23 mouse cellular contexts compared by ENCODE assay signal in the genomic region with DNA sequence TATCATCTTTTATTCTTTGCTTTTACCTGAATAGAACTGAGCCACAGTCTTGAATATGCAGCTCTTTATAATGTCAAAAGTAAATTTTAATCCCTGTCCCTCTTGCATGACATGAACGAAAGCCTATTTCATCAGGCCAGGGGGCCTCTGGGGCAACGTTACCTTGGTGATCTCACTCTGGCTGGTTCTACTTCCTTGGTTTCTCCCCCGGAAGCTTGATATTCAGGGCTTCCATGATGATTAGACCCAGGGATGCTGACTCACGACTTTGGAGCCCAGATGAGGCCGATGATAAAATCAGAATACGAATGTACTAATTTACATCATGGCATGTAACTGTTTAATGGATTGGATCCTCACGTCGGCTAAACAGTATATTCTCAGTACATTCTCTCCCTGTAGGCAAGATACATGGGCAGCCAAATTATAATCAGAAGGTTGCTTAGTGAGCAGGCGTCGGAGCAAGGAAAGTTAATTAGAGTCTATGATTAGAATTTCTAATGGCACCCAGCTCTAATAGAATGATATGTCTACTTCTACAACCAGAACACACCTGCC. TPM values are rescaled to one million over a fixed set of nuclear protein-coding genes. Genes with fewer than 3 reads are reported as not detected.
DNase-seq lines count a peak whose midpoint lies in the region; ATAC-seq lines count a peak whose summit lies in the region.
"Had no signal": no experiment of that assay in that cellular context is flagged by ENCODE, and none has a peak within 500 bp of the region (broad histone marks: within the 10 kb centered on the region; RNA-seq: fewer than 3 reads in every experiment).

No protein-coding gene starts in this region.

- H3K36me3 ChIP-seq in hindbrain, embryonic 16.5 days (ENCODE audit: control insufficient read depth, insufficient read depth, low read length): no peaks in the 10 kb centered on the region
- no peaks in the 10 kb centered on the region for H3K36me3 ChIP-seq in neural tube, embryonic 14.5 days (ENCODE audit: control insufficient read depth, insufficient read depth, low read length)
- H3K36me3 ChIP-seq: embryonic facial prominence, embryonic 13.5 days; limb, embryonic 15.5 days had no signal

- H3K4me1 ChIP-seq in hindbrain, embryonic 16.5 days (ENCODE audit: control insufficient read depth, insufficient read depth, low read depth, low read length): no peaks in the 10 kb centered on the region; the same call in 1 of the 2 replicates
- peaks cover 5% of the 10 kb centered on the region; the same call in 1 of the 2 replicates for H3K4me1 ChIP-seq in neural tube, embryonic 14.5 days (ENCODE audit: control insufficient read depth, insufficient read depth, low read length)

- no peaks in the 10 kb centered on the region for H3K9me3 ChIP-seq in hindbrain, embryonic 16.5 days (ENCODE audit: control insufficient read depth, low read length)
- H3K9me3 ChIP-seq in neural tube, embryonic 14.5 days (ENCODE audit: control insufficient read depth, low read length): no peaks in the 10 kb centered on the region
- H3K9me3 ChIP-seq: embryonic facial prominence, embryonic 13.5 days; limb, embryonic 15.5 days had no signal

- no peak overlapping the region for H3K9ac ChIP-seq in hindbrain, embryonic 16.5 days (ENCODE audit: low read depth, low read length)
- no peak overlapping the region for H3K9ac ChIP-seq in neural tube, embryonic 14.5 days (replicated peaks; ENCODE audit: low read depth, low read length)
- H3K9ac ChIP-seq: embryonic facial prominence, embryonic 13.5 days; limb, embryonic 15.5 days; liver, postnatal 0 days had no signal

- H3K27me3 ChIP-seq in hindbrain, embryonic 16.5 days (replicated peaks; ENCODE audit: control insufficient read depth, insufficient read depth, low read length): no peaks in the 10 kb centered on the region
- no peaks in the 10 kb centered on the region for H3K27me3 ChIP-seq in neural tube, embryonic 14.5 days (ENCODE audit: control insufficient read depth, insufficient read depth, low read length)
- H3K27me3 ChIP-seq: embryonic facial prominence, embryonic 13.5 days; limb, embryonic 15.5 days had no signal

- DNase-seq in heart, adult 11 months: peak; percentile 62
- DNase-seq in heart, adult 8-10 months (ENCODE audit: low spot score): no peak
- no peak for DNase-seq in frontal cortex, adult 2 months (ENCODE audit: extremely low spot score in 1 of 2, low spot score in 1 of 2)
- no peak for DNase-seq in B cell, adult 2 months
- DNase-seq: adrenal gland, postnatal 36 days; cerebellum, postnatal 25 days; heart, adult 2 months; layer of hippocampus, adult 9-11 months; liver, postnatal 0 days; lung, postnatal 36 days; thymus, postnatal 25 days had no signal

- H3K27ac ChIP-seq in hindbrain, embryonic 16.5 days (ENCODE audit: low read depth, low read length): no peak overlapping the region
- no peak overlapping the region; the same call in 1 of the 2 replicates for H3K27ac ChIP-seq in neural tube, embryonic 14.5 days (ENCODE audit: low read depth, low read length)
- H3K27ac ChIP-seq: embryonic facial prominence, embryonic 13.5 days; heart, adult 2 months; kidney, postnatal 0 days; limb, embryonic 15.5 days had no signal

- H3K4me2 ChIP-seq in hindbrain, embryonic 16.5 days (ENCODE audit: low read length): no peak overlapping the region
- H3K4me2 ChIP-seq in neural tube, embryonic 14.5 days (ENCODE audit: low read depth, low read length): no peak overlapping the region
- H3K4me2 ChIP-seq: embryonic facial prominence, embryonic 13.5 days; limb, embryonic 15.5 days had no signal

- 42% methylated on average over 10 of the region's 10 CpGs for WGBS in hindbrain, embryonic 16.5 days
- WGBS in neural tube, embryonic 14.5 days: 29% methylated on average over 10 of the region's 10 CpGs

- H3K4me3 ChIP-seq in hindbrain, embryonic 16.5 days (ENCODE audit: low read length): no peak overlapping the region
- no peak overlapping the region for H3K4me3 ChIP-seq in neural tube, embryonic 14.5 days (ENCODE audit: low read depth, low read length)
- H3K4me3 ChIP-seq: embryonic facial prominence, embryonic 13.5 days; heart, adult 2 months; limb, embryonic 15.5 days had no signal

- ATAC-seq in common myeloid progenitor, adult 5-6 weeks (replicated peaks; ENCODE audit: low read depth, poor library complexity, severe bottlenecking): 0 out of 2 replicates have a peak, but pooled peaks have one; percentile 25
- ATAC-seq in hindbrain, embryonic 16.5 days: peak; percentile 44
- peak; percentile 38; the same call in 1 of the 2 replicates for ATAC-seq in neural tube, embryonic 14.5 days (ENCODE audit: low read depth)
- ATAC-seq: liver, postnatal 0 days had no signal

RNA-seq across cellular contexts. Expression of a gene that starts 18.3 kb away (rescaled TPM):
- not detected for total RNA-seq in heart, adult 8-10 months (2022)
- not detected in 2 replicates for total RNA-seq in common myeloid progenitor, adult 5-6 weeks (2017)
- 0.09 and 0.12 TPM in 2 replicates for polyA plus RNA-seq in hindbrain, embryonic 16.5 days (2015; fragmentation: Nextera tagmentation; extraction: Ambion mirVana)
- polyA plus RNA-seq in neural tube, embryonic 14.5 days (2014; fragmentation: Nextera tagmentation; extraction: Ambion mirVana): not detected in 2 replicates
- 0.04 TPM in 1 of 2 replicates, not detected in the other for polyA plus RNA-seq in frontal cortex, adult 2 months (2012; rRNA removed)
- total RNA-seq: adrenal gland, postnatal 36 days; ES-E14; gastrocnemius, adult 18-20 months; heart, adult 2 months; left cerebral cortex, postnatal 10 days had no signal
- polyA plus RNA-seq: C2C12; heart, adult 2 months; inflammation-experienced regulatory T-cells, adult 6 months; liver, postnatal 0 days; spleen, adult 2 months had no signal

RNA-seq across cellular contexts. Expression of a gene that starts 24.3 kb away (rescaled TPM):
- not detected for total RNA-seq in heart, adult 8-10 months (2022)
- total RNA-seq in common myeloid progenitor, adult 5-6 weeks (2017): not detected in 2 replicates
- polyA plus RNA-seq in hindbrain, embryonic 16.5 days (2015; fragmentation: Nextera tagmentation; extraction: Ambion mirVana): 0.84 and 0.85 TPM in 2 replicates
- 0.71 and 0.90 TPM in 2 replicates for polyA plus RNA-seq in neural tube, embryonic 14.5 days (2014; fragmentation: Nextera tagmentation; extraction: Ambion mirVana)
- polyA plus RNA-seq in frontal cortex, adult 2 months (2012; rRNA removed): 0.19 and 0.24 TPM in 2 replicates
- total RNA-seq: ES-E14; gastrocnemius, adult 18-20 months; heart, adult 2 months had no signal
- polyA plus RNA-seq: C2C12; heart, adult 2 months; inflammation-experienced regulatory T-cells, adult 6 months; liver, postnatal 0 days; spleen, adult 2 months had no signal

RNA-seq across cellular contexts. Expression of a gene that starts 46.5 kb away (rescaled TPM):
- total RNA-seq in heart, adult 8-10 months (2022): under 1 TPM in 2 of 4 experiments, not detected in 2; 0.19 to 0.20 TPM
- total RNA-seq in common myeloid progenitor, adult 5-6 weeks (2017): not detected in 2 replicates
- 0.85 and 0.90 TPM in 2 replicates for polyA plus RNA-seq in hindbrain, embryonic 16.5 days (2015; fragmentation: Nextera tagmentation; extraction: Ambion mirVana)
- 0.37 and 0.50 TPM in 2 replicates for polyA plus RNA-seq in neural tube, embryonic 14.5 days (2014; fragmentation: Nextera tagmentation; extraction: Ambion mirVana)
- 0.13 TPM in 1 of 2 replicates, not detected in the other for polyA plus RNA-seq in frontal cortex, adult 2 months (2012; rRNA removed)
- total RNA-seq: adrenal gland, postnatal 36 days; ES-E14; gastrocnemius, adult 18-20 months; left cerebral cortex, postnatal 10 days had no signal
- polyA plus RNA-seq: C2C12; inflammation-experienced regulatory T-cells, adult 6 months had no signal

RNA-seq across cellular contexts. Expression of a gene that starts 51.1 kb away (rescaled TPM):
- total RNA-seq in heart, adult 8-10 months (2022): under 1 TPM in 1 of 4 experiments, not detected in 3; 0.31 TPM
- 1.2 TPM in 1 of 2 replicates, not detected in the other for total RNA-seq in common myeloid progenitor, adult 5-6 weeks (2017)
- 7.6 and 9.7 TPM in 2 replicates for polyA plus RNA-seq in hindbrain, embryonic 16.5 days (2015; fragmentation: Nextera tagmentation; extraction: Ambion mirVana)
- 5.1 and 10.6 TPM in 2 replicates for polyA plus RNA-seq in neural tube, embryonic 14.5 days (2014; fragmentation: Nextera tagmentation; extraction: Ambion mirVana)
- polyA plus RNA-seq in frontal cortex, adult 2 months (2012; rRNA removed): 2.7 and 4.3 TPM in 2 replicates
- total RNA-seq: gastrocnemius, adult 18-20 months; heart, adult 2 months had no signal
- polyA plus RNA-seq: C2C12 had no signal
